Mouse (Mus musculus) megakaryocyte, embryonic 14.5 days (primary cell): ENCODE results near the gene Sema6d.

Source experiments
- FLI1 ChIP-seq: IDR thresholded peaks from 2 replicates; pipeline ENCODE4 v1.6.1; 2012; ENCODE audit warnings: low read length, inconsistent platforms, mixed read lengths
- GATA1 ChIP-seq: IDR thresholded peaks from 3 replicates; pipeline ENCODE4 v1.6.1; 2012; ENCODE audit warnings: mixed read lengths, low read length, inconsistent platforms, borderline replicate concordance

- TF ChIP-seq FLI1: no peak
- no peak for TF ChIP-seq GATA1
Measured at GRCm38 (mm10) chr2:124702621-124703020, 612.9 kb downstream of the Sema6d start.
